Mouse (Mus musculus) cerebellum, adult 2 months (tissue): ENCODE data around the gene Lcn3.

Experiments used
- CTCF ChIP-seq: fragments of 200-500 bp; IDR thresholded peaks from 2 replicates; pipeline ENCODE4 v1.5.1; 2011; ENCODE audit warnings: low read depth, mild to moderate bottlenecking, control low read depth, low read length, moderate library complexity, borderline replicate concordance; ENCODE audit not compliant: insufficient read depth
- POLR2A ChIP-seq: fragments of 200-500 bp; IDR thresholded peaks from 2 replicates; pipeline ENCODE4 v1.6.1; 2011; ENCODE audit warnings: low read length, control low read depth, borderline replicate concordance; ENCODE audit not compliant: insufficient read depth

DNA sequence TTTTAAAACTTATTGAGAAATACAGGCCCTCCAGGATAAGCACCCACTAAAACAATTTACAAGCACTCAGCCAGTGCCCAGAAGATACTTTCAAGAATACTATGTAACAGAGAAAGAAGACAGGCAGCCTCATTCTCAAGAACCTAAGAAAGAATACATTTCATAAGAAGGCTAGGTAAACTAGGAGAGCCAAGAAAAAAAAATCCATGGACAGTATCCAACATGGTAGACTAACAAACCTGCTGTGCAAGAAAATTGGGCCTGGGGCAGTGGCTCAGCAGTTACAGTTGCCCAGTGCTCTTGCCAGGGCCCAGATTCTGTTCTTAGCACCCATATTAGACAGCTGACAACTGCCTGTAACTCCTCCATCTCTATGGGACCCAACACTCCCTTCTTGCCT lies 48.1 kb upstream of the Lcn3 start:
- TF ChIP-seq CTCF: no peak
- no peak for TF ChIP-seq POLR2A
